Mouse (Mus musculus): ENCODE results near the gene Rhoa. TPM values are rescaled to one million over a fixed set of nuclear protein-coding genes. Genes with fewer than 3 reads are reported as not detected.
"Not testable (repeated sequence)": the region's sequence is repeated elsewhere in the genome, so short reads cannot be mapped to it uniquely, and the experiment has no call there.

Rhoa gene
- total RNA-seq, 1 experiment: 125 TPM

DNA sequence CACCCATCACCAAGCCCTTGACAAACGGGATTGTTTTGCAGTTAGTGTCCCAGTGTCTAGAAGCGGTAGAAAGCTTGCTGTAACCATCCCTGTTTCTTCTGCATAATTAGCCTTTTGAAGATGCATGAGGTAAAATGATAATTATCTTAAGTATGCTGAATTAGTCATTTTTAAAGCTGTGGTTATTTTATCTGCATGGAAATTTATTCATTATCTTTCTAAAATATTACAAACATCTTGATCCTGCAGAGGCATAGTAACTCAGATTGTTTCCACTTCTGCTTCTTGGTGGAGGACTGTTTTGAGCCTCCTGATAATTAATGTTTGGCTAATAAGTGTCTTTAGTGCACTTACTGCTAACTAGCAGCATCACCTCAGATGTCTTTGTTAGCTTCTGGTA is 12.5 kb downstream of the Rhoa start:
- Histone ChIP-seq H3K9me3 (ENCODE audit: control insufficient read depth, insufficient read depth, low read depth, low read length) (no peaks in the 10 kb centered on the region), H3K4me1 (ENCODE audit: control insufficient read depth in 2 of 2, insufficient read depth in 2 of 2, low read length in 2 of 2, poor library complexity in 1 of 2) (peaks cover 3 to 4% of the 10 kb centered on the region in 2 experiments; a peak in 2 of 4 replicates), H3K36me3 (ENCODE audit: control insufficient read depth, insufficient read depth, low read length, poor library complexity, severe bottlenecking) (peaks cover 5% of the 10 kb centered on the region; the same call in 1 of the 2 replicates), H3K4me3 (ENCODE audit: insufficient read depth in 1 of 2, low read depth in 1 of 2, low read length in 2 of 2, poor library complexity in 1 of 2, severe bottlenecking in 1 of 2) (no peak overlapping the region), H3K9ac (ENCODE audit: insufficient read depth, low read depth, low read length, poor library complexity, severe bottlenecking) (no peak overlapping the region), H3K27ac (ENCODE audit: insufficient read depth, low read depth, low read length, poor library complexity, severe bottlenecking) (no peak overlapping the region)
- TF ChIP-seq MAFK (IDR thresholded peaks at IDR 0.05; ENCODE audit: insufficient read depth, low read depth, low read length) (no peak), ZNF384 (IDR thresholded peaks at IDR 0.05; ENCODE audit: low read depth, low read length) (no peak), ZC3H11A (IDR thresholded peaks at IDR 0.05; ENCODE audit: borderline replicate concordance, low read depth, low read length) (no peak), CHD2 (IDR thresholded peaks at IDR 0.05; ENCODE audit: low read depth, low read length) (no peak), HCFC1 (IDR thresholded peaks at IDR 0.05; ENCODE audit: borderline replicate concordance, insufficient read depth, low read length) (no peak)
- no peak for DNase-seq (ENCODE audit: low read depth, low spot score)
- in situ Hi-C loops (cut with MboI; ENCODE audit: low sequenced_read_pairs in 2 of 2, unreplicated experiment in 2 of 2): no loop called here

GRCm38 (mm10) chr9:108322054-108322453 is 16.1 kb downstream of the Rhoa start:
- H3K36me3 ChIP-seq (ENCODE audit: control insufficient read depth, insufficient read depth, low read length, poor library complexity, severe bottlenecking); H3K27ac ChIP-seq (ENCODE audit: insufficient read depth, low read depth, low read length, poor library complexity, severe bottlenecking); H3K9me3 ChIP-seq (ENCODE audit: control insufficient read depth, insufficient read depth, low read depth, low read length); DNase-seq (ENCODE audit: low read depth, low spot score); H3K4me3 ChIP-seq (ENCODE audit: insufficient read depth in 1 of 2, low read depth in 1 of 2, low read length in 2 of 2, poor library complexity in 1 of 2, severe bottlenecking in 1 of 2); H3K4me1 ChIP-seq (ENCODE audit: control insufficient read depth in 2 of 2, insufficient read depth in 2 of 2, low read length in 2 of 2, poor library complexity in 1 of 2); in situ Hi-C loops (cut with MboI; ENCODE audit: low sequenced_read_pairs in 2 of 2, unreplicated experiment in 2 of 2); H3K9ac ChIP-seq (ENCODE audit: insufficient read depth, low read depth, low read length, poor library complexity, severe bottlenecking): not testable (repeated sequence)

DNA sequence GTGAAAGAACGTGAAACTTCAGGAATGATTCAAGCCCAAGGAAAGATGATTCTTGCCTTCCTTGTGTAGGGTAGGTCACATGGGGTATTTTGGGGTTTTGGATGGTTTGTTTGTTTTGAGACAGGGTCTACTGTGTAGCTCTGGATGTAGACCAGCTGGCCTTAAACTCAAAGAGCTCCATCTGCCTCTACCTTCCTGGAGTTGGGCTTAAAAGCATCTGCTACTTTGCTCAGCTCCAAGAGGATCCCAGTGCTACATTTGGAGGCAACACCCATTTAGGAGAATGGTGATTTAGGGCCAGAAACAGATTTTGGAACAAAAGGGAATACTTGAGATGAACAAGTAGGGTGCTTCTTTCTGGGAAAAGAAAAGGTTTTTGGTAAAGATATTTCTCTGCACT is 18.9 kb downstream of the Rhoa start:
- Histone ChIP-seq H3K4me3 (ENCODE audit: insufficient read depth in 1 of 2, low read depth in 1 of 2, low read length in 2 of 2, poor library complexity in 1 of 2, severe bottlenecking in 1 of 2) (no peak overlapping the region), H3K36me3 (ENCODE audit: control insufficient read depth, insufficient read depth, low read length, poor library complexity, severe bottlenecking) (peaks cover 12% of the 10 kb centered on the region), H3K9me3 (ENCODE audit: control insufficient read depth, insufficient read depth, low read depth, low read length) (no peaks in the 10 kb centered on the region), H3K4me1 (ENCODE audit: control insufficient read depth in 2 of 2, insufficient read depth in 2 of 2, low read length in 2 of 2, poor library complexity in 1 of 2) (peaks cover 0 to 3% of the 10 kb centered on the region in 2 experiments; a peak in 1 of 4 replicates), H3K27ac (ENCODE audit: insufficient read depth, low read depth, low read length, poor library complexity, severe bottlenecking) (no peak overlapping the region), H3K9ac (ENCODE audit: insufficient read depth, low read depth, low read length, poor library complexity, severe bottlenecking) (no peak overlapping the region)
- TF ChIP-seq CHD2 (IDR thresholded peaks at IDR 0.05; ENCODE audit: low read depth, low read length) (no peak), ZC3H11A (IDR thresholded peaks at IDR 0.05; ENCODE audit: borderline replicate concordance, low read depth, low read length) (no peak), MAFK (IDR thresholded peaks at IDR 0.05; ENCODE audit: insufficient read depth, low read depth, low read length) (no peak), ZNF384 (IDR thresholded peaks at IDR 0.05; ENCODE audit: low read depth, low read length) (no peak), HCFC1 (IDR thresholded peaks at IDR 0.05; ENCODE audit: borderline replicate concordance, insufficient read depth, low read length) (no peak)
- DNase-seq (ENCODE audit: low read depth, low spot score): no peak
- in situ Hi-C loops (cut with MboI; ENCODE audit: low sequenced_read_pairs in 2 of 2, unreplicated experiment in 2 of 2): no loop called here

DNA sequence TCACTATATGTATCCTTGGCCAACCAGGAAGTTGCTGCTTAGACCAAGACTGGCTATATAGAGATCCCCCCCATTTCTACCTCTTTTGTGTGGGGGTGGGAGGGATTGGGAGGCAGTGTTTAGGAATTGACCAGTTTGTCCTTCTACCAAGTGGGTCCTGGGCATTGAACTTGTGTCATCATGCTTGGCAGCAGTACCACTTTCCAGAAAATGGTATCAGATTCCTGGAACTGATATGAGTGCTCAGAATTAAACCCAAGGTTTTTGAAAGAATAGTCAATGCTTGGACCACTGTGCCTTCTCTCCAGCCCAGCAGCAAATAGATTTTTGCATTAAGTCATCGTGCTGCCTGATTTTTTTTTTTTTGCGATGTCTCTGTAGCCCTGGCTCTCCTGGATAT is 19.9 kb downstream of the Rhoa start:
- DNase-seq (ENCODE audit: low read depth, low spot score): no peak
- peaks cover 18% of the 10 kb centered on the region for H3K36me3 ChIP-seq (ENCODE audit: control insufficient read depth, insufficient read depth, low read length, poor library complexity, severe bottlenecking)
- TF ChIP-seq CHD2 (IDR thresholded peaks at IDR 0.05; ENCODE audit: low read depth, low read length) (no peak), ZC3H11A (IDR thresholded peaks at IDR 0.05; ENCODE audit: borderline replicate concordance, low read depth, low read length) (no peak), HCFC1 (IDR thresholded peaks at IDR 0.05; ENCODE audit: borderline replicate concordance, insufficient read depth, low read length) (no peak), MAFK (IDR thresholded peaks at IDR 0.05; ENCODE audit: insufficient read depth, low read depth, low read length) (no peak), ZNF384 (IDR thresholded peaks at IDR 0.05; ENCODE audit: low read depth, low read length) (no peak)
- no peak overlapping the region for H3K27ac ChIP-seq (ENCODE audit: insufficient read depth, low read depth, low read length, poor library complexity, severe bottlenecking)
- H3K9me3 ChIP-seq (ENCODE audit: control insufficient read depth, insufficient read depth, low read depth, low read length): no peaks in the 10 kb centered on the region
- in situ Hi-C loops (cut with MboI; ENCODE audit: low sequenced_read_pairs in 2 of 2, unreplicated experiment in 2 of 2): no loop called here
- no peak overlapping the region for H3K9ac ChIP-seq (ENCODE audit: insufficient read depth, low read depth, low read length, poor library complexity, severe bottlenecking)
- H3K4me3 ChIP-seq (ENCODE audit: insufficient read depth in 1 of 2, low read depth in 1 of 2, low read length in 2 of 2, poor library complexity in 1 of 2, severe bottlenecking in 1 of 2): no peak overlapping the region
- H3K4me1 ChIP-seq (ENCODE audit: control insufficient read depth in 2 of 2, insufficient read depth in 2 of 2, low read length in 2 of 2, poor library complexity in 1 of 2): peaks cover 0 to 3% of the 10 kb centered on the region in 2 experiments; a peak in 1 of 4 replicates

Data from ES-E14 (cell line).